Mouse (Mus musculus): ENCODE results near the gene Swi5. TPM values are rescaled to one million over a fixed set of nuclear protein-coding genes. Genes with fewer than 3 reads are reported as not detected.

Gene Swi5
- polyA plus RNA-seq, 1 experiment from 2014 or later: 446 TPM

DNA sequence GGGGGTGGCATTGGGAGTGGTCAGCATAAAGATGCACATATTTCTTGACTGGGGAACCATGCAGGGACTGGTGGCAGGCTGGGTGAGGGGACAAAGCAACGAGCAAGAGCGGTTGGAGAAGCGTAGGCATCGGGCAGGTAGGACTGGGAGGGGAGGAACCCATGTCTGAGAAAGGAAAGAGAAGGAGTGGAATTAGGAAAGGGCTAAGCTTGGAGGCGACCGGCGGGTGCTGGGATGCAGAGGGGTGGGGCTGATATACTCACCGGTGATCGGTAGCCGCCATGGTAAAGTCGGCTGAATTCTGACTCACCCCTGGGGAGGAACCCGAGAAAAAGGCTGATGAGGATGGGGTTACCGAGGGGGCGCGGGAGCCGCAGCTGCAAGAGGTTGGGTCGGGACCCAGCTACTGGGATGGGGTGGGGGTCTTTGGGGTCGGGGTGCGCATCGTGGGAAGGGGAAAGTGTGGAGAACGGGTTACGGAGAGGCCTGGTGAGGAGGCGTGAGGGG is 488 bp downstream of the Swi5 start, which contains the start of gene Golga2:
Golga2 (plus strand) TSS at position 51 of the 507 bp plus-strand sequence.
- Histone ChIP-seq H3K9me3 (replicated peaks) (no peaks in the 10 kb centered on the region), H3K4me1 (peaks cover 20% of the 10 kb centered on the region), H3K36me3 (peaks cover 42% of the 10 kb centered on the region), H3K27me3 (ENCODE audit: low read depth, poor library complexity, severe bottlenecking) (no peaks in the 10 kb centered on the region), H3K4me3 (peak within 1 kb of the TSS; percentile 95), H3K27ac (peak within 1 kb of the TSS; percentile 92)
- under 1% methylated on average over 23 of the region's 23 CpGs for WGBS
- DNase-seq (ENCODE audit: low spot score): no peak

- WGBS: 88% methylated on average over 3 of the region's 3 CpGs
- Histone ChIP-seq H3K4me1 (peaks cover 14% of the 10 kb centered on the region), H3K27ac (no peak overlapping the region), H3K9me3 (replicated peaks) (no peaks in the 10 kb centered on the region), H3K4me3 (no peak overlapping the region), H3K36me3 (peaks cover 72% of the 10 kb centered on the region), H3K27me3 (ENCODE audit: low read depth, poor library complexity, severe bottlenecking) (no peaks in the 10 kb centered on the region)
- DNase-seq (ENCODE audit: low spot score): no peak
Observed at GRCm38 (mm10) chr2:32283986-32284385, 3.9 kb downstream of the Swi5 start.

- Histone ChIP-seq H3K4me3 (no peak overlapping the region), H3K27me3 (ENCODE audit: low read depth, poor library complexity, severe bottlenecking) (no peaks in the 10 kb centered on the region), H3K27ac (no peak overlapping the region), H3K36me3 (peaks cover 84% of the 10 kb centered on the region), H3K9me3 (replicated peaks) (no peaks in the 10 kb centered on the region), H3K4me1 (peaks cover 9% of the 10 kb centered on the region)
- DNase-seq (ENCODE audit: low spot score): no peak
- WGBS: 87% methylated on average over 1 of the region's 1 CpGs
Observed at GRCm38 (mm10) chr2:32282727-32283126, 5.1 kb downstream of the Swi5 start.

DNA sequence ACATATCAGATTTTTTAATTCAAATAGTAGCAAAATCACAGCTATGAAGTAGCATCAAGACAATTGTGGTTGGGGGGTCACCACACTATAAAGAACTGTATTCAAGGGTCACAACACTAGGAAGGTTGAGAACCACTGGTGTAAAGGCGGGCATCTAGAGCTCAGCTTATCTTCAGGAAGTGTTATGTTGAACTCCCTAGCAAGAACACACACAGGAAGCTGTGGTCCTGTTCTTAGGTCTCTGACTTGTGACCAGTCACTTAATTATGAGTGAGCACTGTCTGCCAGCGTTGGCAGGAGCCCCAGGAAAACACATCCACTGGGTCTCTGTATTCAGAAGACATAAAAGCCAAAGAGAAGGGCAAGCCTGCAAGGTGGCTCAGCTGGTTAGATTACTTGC is 5.6 kb downstream of the Swi5 start:
- H3K36me3 ChIP-seq: peaks cover 89% of the 10 kb centered on the region
- peaks cover 9% of the 10 kb centered on the region for H3K4me1 ChIP-seq
- H3K27me3 ChIP-seq (ENCODE audit: low read depth, poor library complexity, severe bottlenecking): no peaks in the 10 kb centered on the region
- no peak overlapping the region for H3K27ac ChIP-seq
- WGBS: 90% methylated on average over 2 of the region's 2 CpGs
- no peak for DNase-seq (ENCODE audit: low spot score)
- H3K9me3 ChIP-seq (replicated peaks): no peaks in the 10 kb centered on the region
- no peak overlapping the region for H3K4me3 ChIP-seq

- H3K36me3 ChIP-seq: peaks cover 43% of the 10 kb centered on the region
- H3K27ac ChIP-seq: no peak overlapping the region
- H3K9me3 ChIP-seq (replicated peaks): no peaks in the 10 kb centered on the region
- DNase-seq (ENCODE audit: low spot score): no peak
- H3K27me3 ChIP-seq (ENCODE audit: low read depth, poor library complexity, severe bottlenecking): no peaks in the 10 kb centered on the region
- H3K4me1 ChIP-seq: no peaks in the 10 kb centered on the region
- WGBS: 76% methylated on average over 3 of the region's 3 CpGs
- H3K4me3 ChIP-seq: no peak overlapping the region
Observed at GRCm38 (mm10) chr2:32275823-32276222, 12.1 kb downstream of the Swi5 start.

- peaks cover 19% of the 10 kb centered on the region for H3K4me1 ChIP-seq
- WGBS: 34% methylated on average over 4 of the region's 4 CpGs
Observed at GRCm38 (mm10) chr2:32260635-32261034, 27.2 kb downstream of the Swi5 start.

GRCm38 (mm10) chr2:32259657-32260417 is 28.0 kb downstream of the Swi5 start, which contains the start of gene Uck1:
Uck1 (minus strand) TSS chr2:32260159.
- Histone ChIP-seq H3K4me1 (peaks cover 19% of the 10 kb centered on the region), H3K4me3 (peak within 1 kb of the TSS; percentile 87), H3K27ac (peak within 1 kb of the TSS; percentile 89), H3K36me3 (peaks cover 36% of the 10 kb centered on the region), H3K9me3 (replicated peaks) (no peaks in the 10 kb centered on the region), H3K27me3 (ENCODE audit: low read depth, poor library complexity, severe bottlenecking) (no peaks in the 10 kb centered on the region)
- DNase-seq (ENCODE audit: low spot score): peak; percentile 88
- WGBS: 2% methylated on average over 59 of the region's 59 CpGs

More at GRCm38 (mm10) chr2:32260635-32261034, 27.2 kb downstream of the Swi5 start:
- Histone ChIP-seq H3K27me3 (ENCODE audit: low read depth, poor library complexity, severe bottlenecking) (no peaks in the 10 kb centered on the region), H3K4me3 (peak overlapping the region; percentile 87), H3K9me3 (replicated peaks) (no peaks in the 10 kb centered on the region), H3K27ac (no peak overlapping the region), H3K36me3 (peaks cover 30% of the 10 kb centered on the region)
- DNase-seq (ENCODE audit: low spot score): peak; percentile 36

GRCm38 (mm10) chr2:32258887-32259533 is 28.9 kb downstream of the Swi5 start:
- Histone ChIP-seq H3K9me3 (replicated peaks) (no peaks in the 10 kb centered on the region), H3K27ac (peak overlapping the region; percentile 89), H3K4me1 (peaks cover 19% of the 10 kb centered on the region), H3K36me3 (peaks cover 44% of the 10 kb centered on the region), H3K27me3 (ENCODE audit: low read depth, poor library complexity, severe bottlenecking) (no peaks in the 10 kb centered on the region), H3K4me3 (peak overlapping the region; percentile 87)
- DNase-seq (ENCODE audit: low spot score): peak; percentile 34
- WGBS: 62% methylated on average over 6 of the region's 6 CpGs

GRCm38 (mm10) chr2:32256273-32256672 is 31.6 kb downstream of the Swi5 start:
- DNase-seq (ENCODE audit: low spot score): no peak
- H3K4me3 ChIP-seq: no peak overlapping the region
- peaks cover 71% of the 10 kb centered on the region for H3K36me3 ChIP-seq
- H3K9me3 ChIP-seq (replicated peaks): no peaks in the 10 kb centered on the region
- H3K27ac ChIP-seq: no peak overlapping the region
- H3K4me1 ChIP-seq: peaks cover 22% of the 10 kb centered on the region
- 94% methylated on average over 11 of the region's 11 CpGs for WGBS
- no peaks in the 10 kb centered on the region for H3K27me3 ChIP-seq (ENCODE audit: low read depth, poor library complexity, severe bottlenecking)

- Histone ChIP-seq H3K36me3 (peaks cover 88% of the 10 kb centered on the region), H3K4me3 (no peak overlapping the region), H3K27ac (no peak overlapping the region), H3K4me1 (peaks cover 14% of the 10 kb centered on the region), H3K9me3 (replicated peaks) (no peaks in the 10 kb centered on the region), H3K27me3 (ENCODE audit: low read depth, poor library complexity, severe bottlenecking) (no peaks in the 10 kb centered on the region)
- DNase-seq (ENCODE audit: low spot score): no peak
- WGBS: 91% methylated on average over 5 of the region's 5 CpGs
Observed at GRCm38 (mm10) chr2:32254563-32254962, 33.3 kb downstream of the Swi5 start.

DNA sequence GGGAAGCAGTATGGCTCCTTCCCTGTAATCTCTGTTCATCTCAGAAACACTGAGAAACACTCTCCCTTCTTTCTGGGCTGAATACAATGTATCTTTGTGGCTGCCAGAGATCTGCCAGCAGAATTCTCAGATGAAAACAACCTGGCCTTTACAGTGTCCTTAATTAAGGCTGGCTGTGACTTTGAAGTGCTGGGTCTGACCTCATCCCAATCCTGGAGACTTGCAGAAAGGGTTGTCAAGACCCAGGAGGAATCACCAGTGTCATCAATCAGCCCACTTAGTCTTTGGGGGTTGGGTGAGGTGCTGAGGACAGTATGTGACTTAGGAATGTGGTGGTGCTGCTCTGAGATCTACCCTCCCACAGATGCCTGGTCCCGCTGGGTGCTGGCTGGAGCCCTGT is 34.5 kb downstream of the Swi5 start:
- DNase-seq (ENCODE audit: low spot score): no peak
- Histone ChIP-seq H3K27me3 (ENCODE audit: low read depth, poor library complexity, severe bottlenecking) (no peaks in the 10 kb centered on the region), H3K4me3 (no peak overlapping the region; the same call in 1 of the 2 replicates), H3K36me3 (peaks cover 97% of the 10 kb centered on the region), H3K27ac (no peak overlapping the region), H3K9me3 (replicated peaks) (no peaks in the 10 kb centered on the region), H3K4me1 (0 out of 2 replicates have a peak, but pooled peaks cover 2% of the 10 kb centered on the region)
- WGBS: 67% methylated on average over 1 of the region's 1 CpGs

DNA sequence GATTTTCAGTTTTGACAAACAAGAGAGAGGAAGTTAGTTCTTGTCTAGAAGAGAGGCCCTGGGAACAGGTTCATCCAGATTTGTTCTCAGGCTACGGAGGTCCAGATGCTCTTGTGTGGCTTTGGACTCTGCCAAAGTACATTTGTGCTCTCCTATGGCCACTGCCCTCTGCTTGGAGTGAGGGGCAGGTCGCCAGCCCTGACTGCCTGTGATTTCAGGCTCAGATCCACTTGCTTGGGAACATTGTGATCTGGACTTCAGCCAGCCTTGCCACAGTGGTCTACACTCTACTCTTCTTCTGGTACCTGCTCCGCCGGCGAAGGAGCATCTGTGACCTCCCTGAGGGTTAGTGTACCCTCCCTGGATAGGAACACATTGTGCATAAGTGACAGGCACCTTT is 35.2 kb downstream of the Swi5 start:
- no peaks in the 10 kb centered on the region for H3K9me3 ChIP-seq (replicated peaks)
- H3K4me1 ChIP-seq: 0 out of 2 replicates have a peak, but pooled peaks cover 2% of the 10 kb centered on the region
- 94% methylated on average over 5 of the region's 5 CpGs for WGBS
- DNase-seq (ENCODE audit: low spot score): no peak
- H3K4me3 ChIP-seq: no peak overlapping the region
- peaks cover 97% of the 10 kb centered on the region for H3K36me3 ChIP-seq
- H3K27me3 ChIP-seq (ENCODE audit: low read depth, poor library complexity, severe bottlenecking): no peaks in the 10 kb centered on the region
- no peak overlapping the region for H3K27ac ChIP-seq
